In genomic region chr2:4017528-4018288, GRCm38 (mm10) we compare ENCODE assay signal across 8 mouse cellular contexts. TPM values are rescaled to one million over a fixed set of nuclear protein-coding genes. Genes with fewer than 3 reads are reported as not detected.
DNase-seq lines count a peak whose midpoint lies in the region; ATAC-seq and TF ChIP-seq lines count a peak whose summit lies in the region.

Gene Frmd4a (plus strand): TSS chr2:4017717.

- no peak for DNase-seq in gastrocnemius, adult 2 months
- DNase-seq in gastrocnemius, postnatal 36 days = no peak
- no peak for DNase-seq in adrenal gland, adult 8-10 months
- DNase-seq in forebrain, embryonic 14.5 days (ENCODE audit: low spot score) = peak; percentile 27
- DNase-seq in hindbrain, embryonic 14.5 days (ENCODE audit: low spot score) = no peak
- DNase-seq in liver, embryonic 13.5 days = no peak
- DNase-seq in right cerebral cortex, postnatal 25 days = peak; percentile 59
- no peak for DNase-seq in embryo, embryonic 9.5 days (ENCODE audit: extremely low spot score)

- peak within 1 kb of the TSS; percentile 34 for H3K4me2 ChIP-seq in forebrain, embryonic 14.5 days (ENCODE audit: low read length)
- H3K4me2 ChIP-seq in hindbrain, embryonic 14.5 days (replicated peaks) = peak within 1 kb of the TSS; percentile 37
- H3K4me2 ChIP-seq in liver, embryonic 13.5 days = no peak within 1 kb of the TSS

- ATAC-seq in forebrain, embryonic 14.5 days = peak; percentile 57; the same call in 1 of the 2 replicates
- peak; percentile 26; the same call in 1 of the 2 replicates for ATAC-seq in hindbrain, embryonic 14.5 days (ENCODE audit: low FRiP score)
- no peak for ATAC-seq in liver, embryonic 13.5 days (ENCODE audit: low read depth)

- TF ChIP-seq CTCF in gastrocnemius, adult 2 months (IDR thresholded peaks at IDR 0.05) = no peak

- no peaks in the 10 kb centered on the region for H3K9me3 ChIP-seq in forebrain, embryonic 14.5 days (replicated peaks; ENCODE audit: control insufficient read depth, low read length)
- H3K9me3 ChIP-seq in hindbrain, embryonic 14.5 days (ENCODE audit: control insufficient read depth, low read length) = no peaks in the 10 kb centered on the region
- no peaks in the 10 kb centered on the region for H3K9me3 ChIP-seq in liver, embryonic 13.5 days (replicated peaks)

- no peaks in the 10 kb centered on the region for H3K4me1 ChIP-seq in forebrain, embryonic 14.5 days (ENCODE audit: control insufficient read depth, insufficient read depth, low read length)
- H3K4me1 ChIP-seq in hindbrain, embryonic 14.5 days (replicated peaks; ENCODE audit: control insufficient read depth, insufficient read depth, low read length) = peaks cover 15% of the 10 kb centered on the region
- H3K4me1 ChIP-seq in liver, embryonic 13.5 days (replicated peaks) = no peaks in the 10 kb centered on the region

- H3K36me3 ChIP-seq in forebrain, embryonic 14.5 days (ENCODE audit: control insufficient read depth, insufficient read depth, low read length) = no peaks in the 10 kb centered on the region
- no peaks in the 10 kb centered on the region for H3K36me3 ChIP-seq in hindbrain, embryonic 14.5 days (replicated peaks; ENCODE audit: control insufficient read depth, insufficient read depth)
- no peaks in the 10 kb centered on the region for H3K36me3 ChIP-seq in liver, embryonic 13.5 days

- H3K27me3 ChIP-seq in forebrain, embryonic 14.5 days (replicated peaks; ENCODE audit: control insufficient read depth, insufficient read depth, low read length) = no peaks in the 10 kb centered on the region
- no peaks in the 10 kb centered on the region for H3K27me3 ChIP-seq in hindbrain, embryonic 14.5 days (ENCODE audit: control insufficient read depth, insufficient read depth, low read length)
- H3K27me3 ChIP-seq in liver, embryonic 13.5 days = no peaks in the 10 kb centered on the region

- intact Hi-C loops in gastrocnemius, adult 2 months (cut with DNase I) = no loop called here
- intact Hi-C loops in gastrocnemius, postnatal 36 days (cut with DNase I) = no loop called here

- peak within 1 kb of the TSS; percentile 40; the same call in 1 of the 2 replicates for H3K9ac ChIP-seq in forebrain, embryonic 14.5 days (ENCODE audit: low read length)
- H3K9ac ChIP-seq in hindbrain, embryonic 14.5 days = peak within 1 kb of the TSS; percentile 43
- no peak within 1 kb of the TSS for H3K9ac ChIP-seq in liver, embryonic 13.5 days

- no peak within 1 kb of the TSS for H3K27ac ChIP-seq in gastrocnemius, adult 2 months
- no peak within 1 kb of the TSS; the same call in 1 of the 2 replicates for H3K27ac ChIP-seq in forebrain, embryonic 14.5 days (ENCODE audit: low read depth, low read length)
- H3K27ac ChIP-seq in hindbrain, embryonic 14.5 days = peak within 1 kb of the TSS; percentile 61
- H3K27ac ChIP-seq in liver, embryonic 13.5 days = no peak within 1 kb of the TSS

- 62% methylated on average over 8 of the region's 8 CpGs for WGBS in forebrain, embryonic 14.5 days
- WGBS in hindbrain, embryonic 14.5 days = 43% methylated on average over 8 of the region's 8 CpGs
- WGBS in liver, embryonic 13.5 days (ENCODE audit: insufficient replicate concordance) = 37% methylated on average over 8 of the region's 8 CpGs

- H3K4me3 ChIP-seq in gastrocnemius, adult 2 months = peak within 1 kb of the TSS; percentile 36
- H3K4me3 ChIP-seq in forebrain, embryonic 14.5 days (ENCODE audit: low read depth, low read length) = peak within 1 kb of the TSS; percentile 12
- peak within 1 kb of the TSS; percentile 16 for H3K4me3 ChIP-seq in hindbrain, embryonic 14.5 days (replicated peaks; ENCODE audit: low read length)
- H3K4me3 ChIP-seq in liver, embryonic 13.5 days (replicated peaks) = no peak within 1 kb of the TSS

RNA-seq across cellular contexts. Expression of gene Frmd4a, which starts in this region (rescaled TPM):
- total RNA-seq in gastrocnemius, adult 2 months (2021) = 1 to 10 TPM; 2.4 to 4.2 TPM
- 1 to 10 TPM; 3.9 to 4.0 TPM for total RNA-seq in gastrocnemius, postnatal 36 days (2021)
- 10 to 100 TPM; 10.3 to 20.8 (median 15.6) TPM for total RNA-seq in adrenal gland, adult 8-10 months (2022)
- 36.9 and 51.7 TPM in 2 replicates for polyA plus RNA-seq in forebrain, embryonic 14.5 days (2014; fragmentation: Nextera tagmentation; extraction: Ambion mirVana)
- 56.9 and 59.6 TPM in 2 replicates for polyA plus RNA-seq in hindbrain, embryonic 14.5 days (2014; fragmentation: Nextera tagmentation; extraction: Ambion mirVana)
- polyA plus RNA-seq in liver, embryonic 13.5 days (2015; fragmentation: Nextera tagmentation; extraction: Ambion mirVana) = 11.0 and 15.1 TPM in 2 replicates

Comparison
In these comparisons a context has a peak if more than half of its experiments do, and no peak if none do; other contexts are left out.
1. DNase-seq: peak in forebrain, embryonic 14.5 days (single experiment) and right cerebral cortex, postnatal 25 days (single experiment); none in gastrocnemius, adult 2 months (single experiment), gastrocnemius, postnatal 36 days (0 of 2), adrenal gland, adult 8-10 months (single experiment), hindbrain, embryonic 14.5 days (single experiment), liver, embryonic 13.5 days (single experiment) and embryo, embryonic 9.5 days (single experiment).